Mouse (Mus musculus): ENCODE results near the gene Rnf126.

The Rnf126 gene

DNA sequence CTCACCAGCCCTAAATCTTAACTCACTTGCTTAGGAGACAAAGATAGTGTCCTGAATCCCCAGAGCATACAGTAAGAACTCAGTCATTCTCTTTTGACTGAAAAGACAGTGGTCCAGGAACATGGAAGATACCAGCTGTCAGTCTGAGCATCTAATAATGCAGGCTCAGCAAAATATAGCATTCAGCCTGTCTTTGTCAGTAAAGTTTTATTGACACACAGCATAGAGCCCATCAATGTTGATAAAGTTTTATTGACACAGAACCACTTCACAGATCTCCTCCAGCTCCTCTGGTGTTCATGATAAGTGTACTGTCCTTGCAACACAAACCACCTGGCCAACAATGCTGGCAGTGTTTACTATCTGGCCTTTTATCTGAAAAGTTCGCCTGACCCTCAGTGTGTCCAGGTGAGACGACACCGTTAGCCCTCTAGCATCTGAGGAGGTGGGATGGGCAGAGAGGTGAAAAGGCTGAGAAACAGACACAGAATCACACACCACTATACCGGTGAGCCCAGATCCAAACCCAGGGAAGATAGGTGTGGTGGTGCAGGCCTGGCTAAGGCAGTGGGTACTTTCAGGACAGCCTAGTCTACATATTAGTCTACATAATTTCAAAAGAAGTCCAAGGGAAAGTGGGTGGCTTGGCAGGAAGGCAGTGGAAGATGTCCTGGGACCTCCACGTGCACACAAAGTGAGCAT lies 25.7 kb upstream of the Rnf126 start:
- DNase-seq (ENCODE audit: low spot score in 2 of 2), result no peak

DNA sequence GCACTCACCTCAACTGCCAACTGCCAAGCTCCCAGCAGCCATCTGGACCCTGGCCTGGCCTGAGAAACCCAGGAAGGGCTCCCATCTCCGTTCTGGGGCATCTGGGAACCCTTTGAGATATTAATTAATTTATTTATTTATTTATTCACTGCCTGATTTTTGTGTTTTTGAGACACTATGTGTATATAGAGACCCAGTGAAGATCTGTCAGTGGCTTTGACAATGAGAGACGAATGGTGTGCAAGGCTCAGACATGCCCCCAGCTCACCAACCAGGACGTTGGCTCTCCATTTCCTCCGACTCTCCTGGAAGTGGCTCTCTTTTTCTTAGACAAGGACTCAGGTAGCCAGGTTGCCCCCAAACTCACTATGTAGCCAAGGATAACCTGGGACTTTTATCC lies 24.1 kb upstream of the Rnf126 start, which contains the start of gene Prss57:
Prss57 (minus strand) TSS at position 101 of the 400 bp plus-strand sequence.
- DNase-seq (ENCODE audit: low spot score in 2 of 2), result no peak

GRCm38 (mm10) chr10:79789581-79789980 lies 22.8 kb upstream of the Rnf126 start:
- no peak for DNase-seq (ENCODE audit: low spot score in 2 of 2)

GRCm38 (mm10) chr10:79788386-79789158 lies 21.8 kb upstream of the Rnf126 start:
- DNase-seq (ENCODE audit: low spot score in 2 of 2), result peak; percentile 72 to 83

- DNase-seq (ENCODE audit: low spot score in 2 of 2), result peak in 1 of 2 experiments; percentile 56
Measured at GRCm38 (mm10) chr10:79783920-79784800, 17.4 kb upstream of the Rnf126 start.

DNA sequence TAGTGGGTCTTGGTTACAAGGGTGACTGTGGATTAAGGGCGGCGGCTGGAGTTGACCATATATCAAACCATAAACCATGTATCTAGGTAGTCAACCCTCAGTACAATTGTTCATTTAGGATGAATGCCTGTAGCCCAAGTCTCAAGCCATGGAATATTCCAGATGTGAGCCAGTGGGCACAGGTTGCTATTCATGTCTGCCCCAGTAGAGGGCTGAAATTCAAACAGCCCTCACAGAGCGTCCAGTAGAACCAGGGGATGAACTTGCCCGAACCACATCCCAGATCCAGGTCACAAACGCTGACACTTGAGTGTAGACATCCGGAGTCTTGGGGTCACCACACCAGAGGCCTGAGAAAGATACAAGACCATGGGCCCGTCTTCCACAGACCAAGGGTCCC lies 16.3 kb upstream of the Rnf126 start:
- no peak for DNase-seq (ENCODE audit: low spot score in 2 of 2)

GRCm38 (mm10) chr10:79781956-79782355 lies 15.2 kb upstream of the Rnf126 start:
- DNase-seq (ENCODE audit: low spot score in 2 of 2), result no peak

- DNase-seq (ENCODE audit: low spot score in 2 of 2), result no peak
Measured at GRCm38 (mm10) chr10:79781139-79781538, 14.4 kb upstream of the Rnf126 start.

DNA sequence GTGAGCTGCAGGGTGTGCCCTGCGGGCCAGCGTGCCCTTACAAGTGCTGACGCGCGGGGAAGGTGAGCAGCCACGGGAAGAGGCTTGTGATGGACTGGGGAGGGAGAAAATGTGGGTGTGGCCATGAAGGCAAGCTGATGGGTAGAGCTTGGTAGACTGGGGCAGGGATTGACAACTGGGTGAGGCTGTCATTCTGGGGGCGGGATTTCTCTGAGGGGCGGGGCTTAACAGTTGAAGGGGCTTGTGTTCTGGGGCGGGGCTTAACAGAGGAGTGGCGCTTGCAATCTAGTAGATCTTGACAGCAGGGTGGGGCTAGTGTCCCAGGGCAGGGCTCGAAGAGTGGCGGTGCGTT lies 13.9 kb upstream of the Rnf126 start:
- no peak for DNase-seq (ENCODE audit: low spot score in 2 of 2)

GRCm38 (mm10) chr10:79779784-79780663 lies 13.3 kb upstream of the Rnf126 start:
- DNase-seq (ENCODE audit: low spot score in 2 of 2), result peak; percentile 98

DNA sequence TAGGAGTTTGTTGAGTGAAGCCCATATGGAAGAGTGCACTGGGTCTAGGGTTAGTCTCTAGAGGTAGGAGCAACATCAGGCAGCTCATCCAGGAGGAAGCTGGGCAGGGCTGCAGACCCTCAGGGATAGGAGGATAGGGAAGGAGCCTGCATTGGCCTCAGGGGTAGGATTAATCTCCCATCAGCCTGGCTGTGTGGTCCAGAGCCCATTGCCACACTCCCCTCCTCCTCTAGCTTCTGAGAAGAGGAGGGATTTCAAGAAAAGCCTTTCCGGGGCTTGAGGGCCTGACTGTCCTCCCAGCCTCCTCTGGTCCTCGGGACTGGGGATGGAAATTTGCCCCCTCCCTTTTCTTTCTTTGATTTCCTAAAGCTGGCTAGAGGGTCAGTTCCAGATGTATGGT lies 12.4 kb upstream of the Rnf126 start:
- no peak for DNase-seq (ENCODE audit: low spot score in 2 of 2)

DNA sequence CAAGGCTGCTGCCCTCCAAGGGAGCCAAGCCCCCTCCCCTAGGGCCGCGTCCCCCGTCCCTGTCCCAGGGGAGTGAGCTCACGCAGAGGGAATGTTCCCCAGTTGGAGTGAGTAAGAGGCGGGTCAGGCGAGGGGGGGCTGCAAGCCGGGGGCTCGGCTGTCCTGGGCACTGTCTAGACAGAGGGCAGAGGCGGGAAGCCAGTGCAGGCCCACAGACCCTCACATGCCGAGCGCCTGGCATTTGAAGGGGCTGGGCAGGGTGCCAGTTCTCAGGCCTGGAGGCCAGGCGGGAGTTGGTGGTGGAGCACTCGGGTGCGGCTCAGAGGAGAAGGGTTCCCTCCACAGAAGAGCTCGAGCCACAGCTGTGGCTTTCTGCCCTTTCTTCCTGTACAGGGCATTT lies 11.3 kb upstream of the Rnf126 start:
- DNase-seq (ENCODE audit: low spot score in 2 of 2), result no peak

DNA sequence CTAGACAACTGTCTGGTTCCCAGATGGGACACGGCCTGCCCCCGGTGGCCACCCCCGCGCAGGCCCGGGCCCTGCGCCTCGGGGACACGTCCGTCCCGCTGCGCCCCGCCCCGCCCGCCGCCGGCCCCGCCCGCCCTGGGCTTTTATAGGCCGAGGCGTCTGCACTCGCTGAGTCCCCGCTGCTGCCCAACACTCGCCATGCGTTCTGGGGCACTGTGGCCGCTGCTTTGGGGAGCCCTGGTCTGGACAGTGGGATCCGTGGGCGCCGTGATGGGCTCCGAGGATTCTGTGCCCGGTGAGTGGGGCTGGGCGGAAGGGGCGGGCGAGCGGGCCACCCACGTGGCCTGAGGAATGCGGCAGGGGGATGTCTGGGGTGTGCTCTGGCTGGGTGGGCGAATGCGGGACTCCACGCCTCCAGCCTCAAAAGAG lies 10.4 kb upstream of the Rnf126 start, which contains the start of gene Fstl3:
Fstl3 (plus strand) TSS at position 170 of the 429 bp plus-strand sequence.
- no peak for DNase-seq (ENCODE audit: low spot score in 2 of 2)

DNA sequence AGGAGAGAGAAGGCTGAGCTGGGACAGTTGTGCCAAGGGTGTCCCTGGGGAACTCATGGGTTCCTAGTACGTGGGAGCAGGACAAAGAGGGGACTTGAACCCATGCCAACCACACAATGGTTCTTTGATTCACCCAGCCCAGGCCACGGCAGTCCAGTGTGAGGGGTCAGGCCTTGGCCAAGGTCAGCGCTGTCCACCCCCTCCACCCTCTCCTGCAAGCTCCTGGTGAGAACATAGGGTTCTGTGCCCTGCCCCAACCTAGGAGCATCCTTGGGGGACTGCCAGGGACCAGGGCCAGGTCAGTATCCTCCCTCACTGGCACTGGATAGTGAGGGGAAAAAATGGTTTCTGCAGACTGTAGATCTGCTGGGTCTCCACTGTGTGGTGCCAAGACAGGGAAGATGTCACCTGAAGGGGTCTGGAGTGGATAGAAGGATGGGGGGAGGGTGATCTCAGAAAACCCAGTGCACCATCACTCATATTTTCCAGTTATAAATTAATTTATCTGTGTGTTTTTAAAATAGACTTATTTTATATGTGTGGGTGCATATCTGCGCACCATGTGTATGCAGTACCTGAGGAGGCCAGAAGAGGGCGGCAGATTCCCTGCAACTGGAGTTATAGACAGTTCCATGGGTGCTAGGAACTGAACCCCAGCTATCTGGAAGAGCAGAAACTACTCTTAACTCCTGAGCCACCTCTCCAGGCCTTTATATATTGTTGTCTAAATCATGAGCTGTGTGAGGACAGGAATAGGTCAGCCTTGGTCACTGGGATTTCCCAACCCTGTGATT lies 7.9 kb upstream of the Rnf126 start:
- no peak for DNase-seq (ENCODE audit: low spot score in 2 of 2)

DNA sequence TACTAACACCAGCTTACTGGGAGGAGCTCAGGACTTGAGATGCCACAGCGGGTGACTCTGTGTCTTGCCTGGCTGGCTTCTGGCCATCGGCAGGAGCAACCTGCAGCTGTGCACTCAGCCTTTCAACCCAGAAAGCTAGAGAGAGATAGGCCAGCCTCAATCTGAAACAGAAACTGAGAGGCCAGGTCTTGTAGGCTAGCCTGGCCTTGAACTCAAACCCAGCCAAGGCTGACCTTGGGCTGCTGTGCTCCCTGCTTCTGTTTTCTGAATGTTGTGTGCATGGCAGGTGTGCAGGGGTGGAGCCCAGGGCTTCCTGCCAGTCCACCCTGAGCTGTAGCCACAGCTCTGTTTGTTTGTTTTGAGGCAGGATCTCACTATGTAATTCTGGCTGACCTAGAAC lies 6.5 kb upstream of the Rnf126 start:
- no peak for DNase-seq (ENCODE audit: low spot score in 2 of 2)

DNA sequence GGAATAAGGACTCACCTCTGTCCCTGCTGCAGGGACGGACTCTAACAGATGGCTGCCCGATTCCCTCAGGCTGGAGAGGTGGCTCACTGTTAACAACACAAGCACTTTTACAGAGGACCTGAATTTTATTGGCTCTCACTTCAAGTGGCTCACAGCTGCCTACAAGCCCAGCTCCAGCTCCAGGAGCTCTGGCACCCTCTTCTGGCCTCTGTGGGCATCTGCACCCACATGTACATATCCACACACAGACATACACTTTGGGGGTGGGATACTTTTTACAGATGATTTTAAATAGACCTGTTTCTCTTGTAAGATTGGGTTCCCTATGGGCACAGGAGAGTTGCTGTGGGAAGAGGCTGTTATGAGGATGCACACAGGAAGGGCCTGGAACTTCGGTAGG lies 5.6 kb upstream of the Rnf126 start:
- no peak for DNase-seq (ENCODE audit: low spot score in 2 of 2)

DNA sequence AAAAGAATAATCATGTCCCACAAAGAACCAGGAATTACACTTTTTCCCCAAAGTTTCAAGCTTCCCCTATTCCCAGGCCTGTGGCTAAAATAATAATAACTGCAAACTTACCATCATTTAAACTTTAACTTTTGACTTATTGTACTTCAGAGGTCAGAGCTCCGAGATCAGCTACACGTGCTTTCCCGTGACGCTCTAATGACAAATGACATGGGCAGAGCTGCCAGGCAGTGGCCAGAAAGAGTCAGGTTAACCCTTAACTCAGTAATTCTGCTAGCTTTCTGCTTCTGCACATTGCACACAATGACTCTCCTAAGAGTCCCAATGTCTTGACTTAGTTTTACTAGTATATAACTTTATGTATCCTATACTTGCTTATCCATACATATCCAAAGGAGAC lies 2.6 kb upstream of the Rnf126 start:
- no peak for DNase-seq (ENCODE audit: low spot score in 2 of 2)

DNA sequence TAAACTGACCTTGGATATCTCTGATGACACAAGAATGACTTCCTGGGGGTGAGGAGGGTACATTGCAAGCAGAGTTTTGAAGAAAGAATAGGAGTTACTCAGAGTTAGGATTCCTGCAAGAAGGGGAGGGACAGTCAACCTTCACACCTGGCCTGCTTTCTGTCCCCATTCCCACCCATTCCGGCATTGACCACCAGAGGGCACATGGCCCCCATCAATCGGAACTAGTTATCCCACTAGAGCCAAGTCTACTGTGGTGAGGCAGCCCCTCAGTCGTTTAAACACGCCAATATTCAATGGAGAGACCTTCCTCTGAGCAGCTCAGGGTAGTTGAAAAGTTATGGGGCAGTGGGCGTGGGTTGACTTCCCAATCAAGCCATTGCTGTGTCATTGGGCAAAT lies 1.6 kb upstream of the Rnf126 start:
- peak; percentile 38 to 67 for DNase-seq (ENCODE audit: low spot score in 2 of 2)

DNA sequence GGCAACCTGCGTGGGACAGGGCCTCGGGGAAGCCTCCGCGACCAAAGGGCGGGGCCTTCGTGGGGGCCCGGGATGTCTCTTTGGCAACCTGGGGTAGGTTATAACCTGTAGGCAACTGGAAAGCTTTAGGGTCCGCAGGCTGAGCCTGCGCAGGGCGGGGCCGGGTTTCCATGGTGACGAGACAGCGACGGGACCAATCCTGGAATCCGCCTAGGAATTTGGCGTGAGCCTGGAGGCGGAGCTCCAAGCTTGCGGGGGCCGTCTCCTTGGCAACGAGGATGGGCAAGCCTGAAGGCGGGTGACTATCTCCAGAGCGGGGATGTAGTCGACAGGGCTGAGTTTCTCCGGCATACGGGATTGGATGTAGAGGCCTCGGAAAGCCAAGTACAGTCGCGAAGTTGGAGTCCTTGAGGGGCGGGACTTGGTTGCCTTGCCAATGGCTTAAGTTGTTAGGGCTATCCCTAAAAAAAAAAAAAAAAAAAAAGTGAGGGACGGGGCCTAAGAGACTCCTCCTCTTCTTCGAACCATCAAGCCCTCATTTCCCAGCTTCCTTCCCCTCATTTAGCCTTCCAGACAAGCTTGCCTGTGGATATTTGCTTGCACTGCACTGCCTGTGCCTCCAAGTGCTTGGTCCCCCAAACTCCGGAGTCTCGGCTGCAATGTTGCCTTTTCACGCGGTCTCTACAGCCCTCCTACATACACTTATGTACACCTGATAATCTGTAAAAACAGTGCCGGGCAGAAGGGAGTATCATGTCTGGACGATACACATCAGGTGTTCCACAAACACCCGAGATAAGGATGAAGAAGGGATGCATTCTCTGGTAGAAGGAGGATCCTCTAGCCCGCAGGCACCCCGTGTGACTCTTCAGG lies 856 bp upstream of the Rnf126 start:
- DNase-seq (ENCODE audit: low spot score in 2 of 2), result no peak
